Mouse (Mus musculus) lung, embryonic 16.5 days (tissue): ENCODE data around the gene Tenm1. TPM values are rescaled to one million over a fixed set of nuclear protein-coding genes. Genes with fewer than 3 reads are reported as not detected.

ENCODE experiments used
- ATAC-seq: fragments of 200-750 bp; cut with Nextera tagmentation; 2 replicates; pipeline ENCODE4 v1.8.0; 2017; ENCODE audit warnings: low read depth, mild to moderate bottlenecking, moderate library complexity
- H3K27ac ChIP-seq: fragments of 300-500 bp; sonication (generic); 2 replicates; pipeline ENCODE4 v1.5.1; 2014; ENCODE audit warnings: mild to moderate bottlenecking, control low read depth, low read length
- H3K27me3 ChIP-seq: fragments of 300-500 bp; sonication (generic); 2 replicates; pipeline ENCODE4 v1.6.1; 2014; ENCODE audit warnings: low read depth, low read length, mixed read lengths; ENCODE audit not compliant: control insufficient read depth, insufficient read depth
- H3K36me3 ChIP-seq: fragments of 300-500 bp; sonication (generic); 2 replicates; pipeline ENCODE4 v1.6.1; 2014; ENCODE audit warnings: low read length; ENCODE audit not compliant: control insufficient read depth, insufficient read depth
- H3K4me1 ChIP-seq: fragments of 300-500 bp; sonication (generic); replicated peaks from 2 replicates; pipeline ENCODE4 v1.6.1; 2014; ENCODE audit warnings: low read length, mixed read lengths; ENCODE audit not compliant: control insufficient read depth, insufficient read depth
- H3K4me2 ChIP-seq: fragments of 300-500 bp; sonication (generic); 2 replicates; pipeline ENCODE4 v1.6.1; 2014; ENCODE audit warnings: low read depth, low read length, control low read depth
- H3K4me3 ChIP-seq: fragments of 300-500 bp; sonication (generic); 2 replicates; pipeline ENCODE4 v1.5.1; 2014; ENCODE audit warnings: mild to moderate bottlenecking, low read length, control low read depth
- H3K9ac ChIP-seq: fragments of 300-500 bp; sonication (generic); 2 replicates; pipeline ENCODE4 v1.6.1; 2014; ENCODE audit warnings: low read length, control low read depth
- H3K9me3 ChIP-seq: fragments of 300-500 bp; sonication (generic); 2 replicates; pipeline ENCODE4 v1.6.1; 2016; ENCODE audit warnings: low read length; ENCODE audit not compliant: control insufficient read depth
- WGBS: fragments of 180-500 bp; shearing (Covaris S2); extraction: QIAGEN DNeasy Blood & Tissue Kit; methylation state at CpG from one replicate; pipeline ENCODE4 v1.1.7; 2014; 5-methylcytosine and 5-hydroxymethylcytosine counted together
- polyA plus RNA-seq: library from polyadenylated mRNA; unstranded; fragments of >200 nt; fragmentation: Nextera tagmentation; extraction: Ambion mirVana; gene quantifications from 2 replicates; pipeline ENCODE4 v1.2.1, GENCODE M21; 2015

Gene Tenm1
- polyA plus RNA-seq, 1 experiment from 2014 or later = 0.18 TPM

GRCm38 (mm10) chrX:42558683-42559082 is 870.2 kb downstream of the Tenm1 start:
- 64% methylated on average over 4 of the region's 4 CpGs for WGBS

GRCm38 (mm10) chrX:42557284-42557683 is 871.6 kb downstream of the Tenm1 start:
- WGBS = 17% methylated on average over 7 of the region's 7 CpGs

More at GRCm38 (mm10) chrX:42558683-42559082, 870.2 kb downstream of the Tenm1 start:
- no peak for ATAC-seq
- no peak overlapping the region for H3K4me2 ChIP-seq
- H3K27ac ChIP-seq = no peak overlapping the region
- no peak overlapping the region for H3K4me3 ChIP-seq
- H3K4me1 ChIP-seq = no peaks in the 10 kb centered on the region
- H3K9ac ChIP-seq = no peak overlapping the region
- H3K27me3 ChIP-seq = no peaks in the 10 kb centered on the region
- H3K9me3 ChIP-seq = no peaks in the 10 kb centered on the region
- H3K36me3 ChIP-seq = no peaks in the 10 kb centered on the region

GRCm38 (mm10) chrX:42548513-42548912 is 880.4 kb downstream of the Tenm1 start:
- Histone ChIP-seq H3K27ac (no peak overlapping the region), H3K27me3 (no peaks in the 10 kb centered on the region), H3K36me3 (no peaks in the 10 kb centered on the region), H3K9ac (no peak overlapping the region), H3K4me1 (no peaks in the 10 kb centered on the region), H3K4me3 (no peak overlapping the region), H3K9me3 (no peaks in the 10 kb centered on the region), H3K4me2 (no peak overlapping the region)
- WGBS = 63% methylated on average over 4 of the region's 4 CpGs
- ATAC-seq = no peak

More at GRCm38 (mm10) chrX:42557284-42557683, 871.6 kb downstream of the Tenm1 start:
- no peak overlapping the region for H3K4me3 ChIP-seq
- ATAC-seq = no peak
- H3K9me3 ChIP-seq = no peaks in the 10 kb centered on the region
- no peak overlapping the region for H3K4me2 ChIP-seq
- H3K4me1 ChIP-seq = no peaks in the 10 kb centered on the region
- no peak overlapping the region for H3K9ac ChIP-seq
- no peaks in the 10 kb centered on the region for H3K27me3 ChIP-seq
- H3K27ac ChIP-seq = no peak overlapping the region
- no peaks in the 10 kb centered on the region for H3K36me3 ChIP-seq

GRCm38 (mm10) chrX:42545076-42545475 is 883.9 kb downstream of the Tenm1 start:
- no peak for ATAC-seq

GRCm38 (mm10) chrX:42540756-42541053 is 888.2 kb downstream of the Tenm1 start:
- no peaks in the 10 kb centered on the region for H3K9me3 ChIP-seq
- no peak overlapping the region; the same call in 1 of the 2 replicates for H3K27ac ChIP-seq
- 22% methylated on average over 5 of the region's 5 CpGs for WGBS
- no peaks in the 10 kb centered on the region for H3K27me3 ChIP-seq
- H3K4me3 ChIP-seq = peak overlapping the region; percentile 33
- no peaks in the 10 kb centered on the region for H3K36me3 ChIP-seq
- H3K9ac ChIP-seq = no peak overlapping the region
- H3K4me2 ChIP-seq = peak overlapping the region; percentile 53
- ATAC-seq = 0 out of 2 replicates have a peak, but pooled peaks have one; percentile 36
- H3K4me1 ChIP-seq = no peaks in the 10 kb centered on the region

More at GRCm38 (mm10) chrX:42545076-42545475, 883.9 kb downstream of the Tenm1 start:
- 83% methylated on average over 1 of the region's 1 CpGs for WGBS
- H3K27ac ChIP-seq = no peak overlapping the region
- no peaks in the 10 kb centered on the region for H3K27me3 ChIP-seq
- no peaks in the 10 kb centered on the region for H3K4me1 ChIP-seq
- H3K9ac ChIP-seq = no peak overlapping the region
- no peak overlapping the region for H3K4me2 ChIP-seq
- no peaks in the 10 kb centered on the region for H3K9me3 ChIP-seq
- no peaks in the 10 kb centered on the region for H3K36me3 ChIP-seq
- H3K4me3 ChIP-seq = no peak overlapping the region

- peak overlapping the region; percentile 33 for H3K4me3 ChIP-seq
- H3K27ac ChIP-seq = peak overlapping the region; percentile 27; the same call in 1 of the 2 replicates
- no peaks in the 10 kb centered on the region for H3K9me3 ChIP-seq
- peak overlapping the region; percentile 28; the same call in 1 of the 2 replicates for H3K9ac ChIP-seq
- no peaks in the 10 kb centered on the region for H3K36me3 ChIP-seq
- peak; percentile 59; the same call in 1 of the 2 replicates for ATAC-seq
- 27% methylated on average over 3 of the region's 3 CpGs for WGBS
- H3K4me2 ChIP-seq = peak overlapping the region; percentile 53
- H3K4me1 ChIP-seq = no peaks in the 10 kb centered on the region
- no peaks in the 10 kb centered on the region for H3K27me3 ChIP-seq
Measured at GRCm38 (mm10) chrX:42540030-42540755, 888.7 kb downstream of the Tenm1 start.

- Histone ChIP-seq H3K27me3 (no peaks in the 10 kb centered on the region), H3K4me2 (no peak overlapping the region), H3K9me3 (no peaks in the 10 kb centered on the region), H3K9ac (no peak overlapping the region), H3K4me3 (no peak overlapping the region), H3K36me3 (no peaks in the 10 kb centered on the region), H3K4me1 (no peaks in the 10 kb centered on the region), H3K27ac (no peak overlapping the region)
- WGBS = 73% methylated on average over 4 of the region's 4 CpGs
- ATAC-seq = no peak
Measured at GRCm38 (mm10) chrX:42530703-42531102, 898.2 kb downstream of the Tenm1 start.

GRCm38 (mm10) chrX:42522868-42523267 is 906.1 kb downstream of the Tenm1 start:
- Histone ChIP-seq H3K27ac (no peak overlapping the region), H3K9me3 (no peaks in the 10 kb centered on the region), H3K4me1 (no peaks in the 10 kb centered on the region), H3K27me3 (no peaks in the 10 kb centered on the region), H3K4me3 (no peak overlapping the region), H3K9ac (no peak overlapping the region), H3K36me3 (no peaks in the 10 kb centered on the region), H3K4me2 (no peak overlapping the region)
- ATAC-seq = no peak
- 75% methylated on average over 2 of the region's 2 CpGs for WGBS

GRCm38 (mm10) chrX:42512567-42512966 is 916.4 kb downstream of the Tenm1 start:
- Histone ChIP-seq H3K4me1 (no peaks in the 10 kb centered on the region), H3K36me3 (no peaks in the 10 kb centered on the region), H3K9me3 (no peaks in the 10 kb centered on the region), H3K4me2 (no peak overlapping the region), H3K27ac (no peak overlapping the region), H3K4me3 (no peak overlapping the region), H3K9ac (no peak overlapping the region), H3K27me3 (no peaks in the 10 kb centered on the region)
- no peak for ATAC-seq
